Mouse (Mus musculus) thymus, postnatal 14 days (tissue): ENCODE results near the gene Ager.
A peak's percentile ranks its signal among the peaks of the same experiment; 100 is the strongest.

Experiments
- DNase-seq: peaks from one replicate; pipeline ENCODE4 v3.0.0; 2021

Gene Ager

DNA sequence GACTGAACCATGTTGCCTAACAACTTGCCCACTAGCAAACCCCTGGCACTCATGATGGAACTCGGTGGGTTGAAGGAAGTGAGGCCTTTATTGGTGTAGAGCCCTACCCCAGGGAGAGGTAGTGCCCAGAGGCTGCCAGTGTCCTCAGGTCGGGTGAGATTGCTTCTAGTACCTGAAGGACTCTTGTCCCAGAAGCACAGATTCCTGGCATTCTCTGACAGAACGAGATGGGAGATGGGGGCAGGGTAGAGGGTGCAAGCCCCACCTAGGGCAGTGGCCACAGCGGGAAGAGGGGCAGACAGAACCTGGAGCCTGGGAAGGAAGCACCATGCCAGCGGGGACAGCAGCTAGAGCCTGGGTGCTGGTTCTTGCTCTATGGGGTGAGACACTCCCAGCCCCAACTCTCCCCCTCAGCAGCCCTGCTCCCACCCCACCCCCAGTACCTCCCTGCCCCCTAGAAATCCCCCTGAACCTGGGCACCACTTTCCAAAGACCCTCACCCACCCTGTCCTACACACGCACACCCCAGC lies at the start of gene Ager:
Ager (plus strand) TSS at position 297 of the 530 bp plus-strand sequence.
- DNase-seq, result no peak

- DNase-seq, result no peak
Measured at GRCm38 (mm10) chr17:34549156-34549555, 48.5 kb upstream of the Ager start.

GRCm38 (mm10) chr17:34549843-34550242 lies 47.8 kb upstream of the Ager start:
- no peak for DNase-seq

GRCm38 (mm10) chr17:34555483-34555882 lies 42.2 kb upstream of the Ager start:
- peak; percentile 81 for DNase-seq

- no peak for DNase-seq
Measured at GRCm38 (mm10) chr17:34556406-34556805, 41.3 kb upstream of the Ager start.

GRCm38 (mm10) chr17:34557411-34557810 lies 40.3 kb upstream of the Ager start:
- DNase-seq, result no peak

DNA sequence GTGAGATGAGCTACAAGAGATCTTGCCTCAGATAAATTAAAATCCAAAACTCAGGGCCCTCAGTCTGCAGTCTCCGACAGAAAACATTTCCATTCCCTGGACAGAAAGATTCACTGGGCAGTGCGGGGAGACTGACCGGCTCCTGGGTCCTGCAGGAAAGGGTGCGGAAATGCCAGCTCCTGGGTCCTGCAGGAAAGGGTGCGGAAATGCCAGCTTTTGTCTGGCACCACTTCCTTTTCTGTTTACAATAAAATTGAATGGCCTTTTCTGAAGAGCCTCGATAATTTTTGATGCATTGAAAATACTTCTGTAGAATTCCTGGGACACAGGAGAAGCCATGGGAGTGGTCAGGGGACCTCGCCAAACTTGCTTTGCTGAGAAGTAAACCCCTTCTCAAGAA lies 38.5 kb upstream of the Ager start:
- no peak for DNase-seq

GRCm38 (mm10) chr17:34559895-34560294 lies 37.8 kb upstream of the Ager start:
- no peak for DNase-seq

- DNase-seq, result no peak
Measured at GRCm38 (mm10) chr17:34560438-34560837, 37.2 kb upstream of the Ager start.

GRCm38 (mm10) chr17:34561200-34561599 lies 36.5 kb upstream of the Ager start:
- peak; percentile 32 for DNase-seq

DNA sequence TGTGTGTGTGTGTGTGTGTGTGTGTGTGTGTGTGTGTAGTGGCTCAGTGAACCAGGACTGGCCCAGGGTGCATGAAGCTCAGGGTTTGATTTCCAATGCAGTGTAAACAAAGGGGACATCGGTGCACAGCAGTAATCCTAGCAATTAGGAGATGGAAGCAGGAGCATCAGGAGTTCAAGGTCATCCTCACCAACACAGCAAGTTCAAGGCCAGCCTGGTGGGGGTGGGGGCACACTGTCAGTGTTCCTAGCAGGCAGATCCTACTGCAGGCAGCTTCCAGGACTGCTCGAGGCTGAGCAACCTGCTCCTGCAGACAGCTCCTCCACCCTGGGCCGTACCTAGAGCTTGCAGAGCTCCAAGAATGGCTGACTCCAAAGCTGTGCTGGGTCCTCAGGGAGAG lies 35.1 kb upstream of the Ager start:
- no peak for DNase-seq

DNA sequence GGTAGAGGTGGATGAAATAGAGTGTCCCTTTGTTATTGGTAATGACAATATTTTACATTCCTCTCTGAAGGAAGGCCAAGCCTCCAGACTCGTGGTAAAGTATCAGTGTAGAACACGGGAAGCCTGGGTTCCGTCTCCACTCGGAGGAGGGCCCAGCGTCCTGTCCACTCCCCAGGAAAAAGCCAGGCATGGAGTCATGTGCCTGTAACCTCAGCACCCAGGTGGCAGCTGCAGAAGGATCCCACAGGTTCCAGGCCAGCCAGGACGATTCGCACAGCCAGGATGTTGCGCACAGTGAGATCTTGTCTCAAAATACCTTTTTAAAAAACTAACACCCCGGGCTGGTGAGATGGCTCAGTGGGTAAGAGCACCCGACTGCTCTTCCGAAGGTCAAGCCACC lies 34.3 kb upstream of the Ager start:
- DNase-seq, result no peak

- no peak for DNase-seq
Measured at GRCm38 (mm10) chr17:34564003-34564421, 33.6 kb upstream of the Ager start, which contains the start of gene Notch4. TSS of gene Notch4 (plus strand) at chr17:34564268.

- no peak for DNase-seq
Measured at GRCm38 (mm10) chr17:34564796-34565195, 32.9 kb upstream of the Ager start.

GRCm38 (mm10) chr17:34567311-34567710 lies 30.4 kb upstream of the Ager start:
- no peak for DNase-seq

- no peak for DNase-seq
Measured at GRCm38 (mm10) chr17:34568421-34568820, 29.2 kb upstream of the Ager start.

DNA sequence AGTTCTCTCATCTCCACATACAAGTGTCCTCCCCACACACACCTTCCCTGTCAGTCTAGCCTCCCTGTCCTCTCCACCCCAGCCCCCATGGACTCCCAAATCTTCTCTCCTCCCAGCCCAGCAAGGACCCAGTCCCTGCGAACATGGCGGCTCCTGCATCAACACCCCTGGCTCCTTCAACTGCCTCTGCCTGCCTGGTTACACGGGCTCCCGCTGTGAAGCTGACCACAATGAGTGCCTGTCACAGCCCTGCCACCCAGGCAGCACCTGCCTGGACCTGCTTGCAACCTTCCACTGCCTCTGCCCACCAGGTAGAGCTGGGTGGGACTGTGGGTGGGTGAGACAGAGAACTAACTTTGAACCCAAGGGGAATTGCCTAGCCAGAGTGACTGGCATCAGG lies 27.7 kb upstream of the Ager start:
- DNase-seq, result no peak

GRCm38 (mm10) chr17:34571875-34572274 lies 25.8 kb upstream of the Ager start:
- peak; percentile 45 for DNase-seq

DNA sequence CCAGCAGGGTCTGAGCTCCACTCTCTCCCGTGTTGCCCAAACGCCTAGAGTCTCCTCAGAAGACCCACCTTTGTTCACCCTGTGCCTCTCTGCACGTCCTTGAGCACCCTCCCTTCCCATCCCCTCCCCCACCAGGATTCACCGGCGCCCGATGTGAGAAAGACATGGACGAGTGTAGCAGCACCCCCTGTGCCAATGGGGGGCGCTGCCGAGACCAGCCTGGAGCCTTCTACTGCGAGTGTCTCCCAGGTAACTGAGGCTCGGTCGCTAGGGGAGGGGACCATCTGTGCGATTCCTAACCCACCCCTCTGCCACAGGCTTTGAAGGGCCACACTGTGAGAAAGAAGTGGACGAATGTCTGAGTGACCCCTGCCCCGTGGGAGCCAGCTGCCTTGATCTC lies 25.3 kb upstream of the Ager start:
- no peak for DNase-seq

GRCm38 (mm10) chr17:34576577-34576976 lies 21.1 kb upstream of the Ager start:
- no peak for DNase-seq

- DNase-seq, result no peak
Measured at GRCm38 (mm10) chr17:34578070-34578469, 19.6 kb upstream of the Ager start.

DNA sequence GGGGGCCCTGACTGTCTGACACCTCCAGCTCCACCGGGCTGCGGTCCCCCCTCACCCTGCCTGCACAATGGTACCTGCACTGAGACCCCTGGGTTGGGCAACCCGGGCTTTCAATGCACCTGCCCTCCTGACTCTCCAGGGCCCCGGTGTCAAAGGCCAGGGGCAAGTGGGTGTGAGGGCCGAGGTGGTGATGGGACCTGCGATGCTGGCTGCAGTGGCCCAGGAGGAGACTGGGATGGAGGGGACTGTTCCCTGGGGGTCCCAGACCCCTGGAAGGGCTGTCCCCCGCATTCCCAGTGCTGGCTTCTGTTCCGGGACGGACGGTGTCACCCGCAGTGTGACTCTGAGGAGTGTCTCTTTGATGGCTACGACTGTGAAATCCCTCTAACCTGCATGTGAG lies 15.1 kb upstream of the Ager start:
- no peak for DNase-seq

GRCm38 (mm10) chr17:34583397-34583796 lies 14.3 kb upstream of the Ager start:
- DNase-seq, result no peak

GRCm38 (mm10) chr17:34583819-34584218 lies 13.8 kb upstream of the Ager start:
- no peak for DNase-seq

GRCm38 (mm10) chr17:34585121-34585520 lies 12.5 kb upstream of the Ager start:
- DNase-seq, result no peak
